Mouse (Mus musculus) CD8-positive naive resting alpha-beta T cell, adult 2 months (primary cell): ENCODE data around the gene Scgb3a1.

Source experiments
- DNase-seq, 2 experiments: peaks; one replicate each; pipeline ENCODE4 v3.0.0; 2022; ENCODE audit warnings: low read depth in 2 of 2, low spot score in 2 of 2

The Scgb3a1 gene

GRCm38 (mm10) chr11:49658065-49658464, 5.3 kb upstream of the Scgb3a1 start:
- DNase-seq = no peak

- DNase-seq = no peak
These were observed 4.5 kb upstream of the Scgb3a1 start for GRCm38 (mm10) chr11:49658791-49659469.

GRCm38 (mm10) chr11:49659470-49659799, 4.0 kb upstream of the Scgb3a1 start:
- no peak for DNase-seq

GRCm38 (mm10) chr11:49662292-49662780, 1.1 kb upstream of the Scgb3a1 start:
- no peak for DNase-seq

GRCm38 (mm10) chr11:49664262-49665140, 1.1 kb downstream of the Scgb3a1 start:
- no peak for DNase-seq

- DNase-seq = no peak
These were observed 2.1 kb downstream of the Scgb3a1 start for GRCm38 (mm10) chr11:49665462-49665861.

GRCm38 (mm10) chr11:49673433-49673832, 10.0 kb downstream of the Scgb3a1 start:
- no peak for DNase-seq

GRCm38 (mm10) chr11:49684237-49684973, 21.0 kb downstream of the Scgb3a1 start:
- DNase-seq = no peak

GRCm38 (mm10) chr11:49695013-49695412, 31.6 kb downstream of the Scgb3a1 start:
- no peak for DNase-seq

GRCm38 (mm10) chr11:49695695-49696094, 32.3 kb downstream of the Scgb3a1 start:
- no peak for DNase-seq

GRCm38 (mm10) chr11:49696472-49696871, 33.1 kb downstream of the Scgb3a1 start:
- DNase-seq = no peak

- DNase-seq = no peak
These were observed 34.4 kb downstream of the Scgb3a1 start for GRCm38 (mm10) chr11:49697779-49698178.

GRCm38 (mm10) chr11:49699079-49699478, 35.7 kb downstream of the Scgb3a1 start:
- DNase-seq = no peak

GRCm38 (mm10) chr11:49702014-49702413, 38.6 kb downstream of the Scgb3a1 start:
- DNase-seq = no peak

- no peak for DNase-seq
These were observed 41.4 kb downstream of the Scgb3a1 start for GRCm38 (mm10) chr11:49704804-49705203.

GRCm38 (mm10) chr11:49707834-49708233, 44.4 kb downstream of the Scgb3a1 start:
- DNase-seq = no peak

GRCm38 (mm10) chr11:49710664-49711063, 47.3 kb downstream of the Scgb3a1 start:
- no peak for DNase-seq

- peak; percentile 53 to 61 for DNase-seq
These were observed 48.7 kb downstream of the Scgb3a1 start for GRCm38 (mm10) chr11:49711981-49712554.

- DNase-seq = peak; percentile 97 to 98
These were observed 49.3 kb downstream of the Scgb3a1 start, which contains the start of gene Cnot6 for GRCm38 (mm10) chr11:49712555-49713335. Cnot6 (minus strand) TSS chr11:49712723.
